ENCODE assay signal across 14 mouse cellular contexts in genomic region chr10:115332420-115332952, GRCm38 (mm10). TPM values are rescaled to one million over a fixed set of nuclear protein-coding genes. Genes with fewer than 3 reads are reported as not detected.
DNase-seq lines count a peak whose midpoint lies in the region; ATAC-seq and TF ChIP-seq lines count a peak whose summit lies in the region.
"Had no signal": no experiment of that assay in that cellular context is flagged by ENCODE, and none has a peak within 500 bp of the region (broad histone marks: within the 10 kb centered on the region; RNA-seq: fewer than 3 reads in every experiment).

No protein-coding gene starts in this region.

- H3K27ac ChIP-seq in lung, postnatal 0 days (ENCODE audit: low read length) = no peak overlapping the region
- H3K27ac ChIP-seq: kidney, embryonic 15.5 days; midbrain, embryonic 15.5 days; neural tube, embryonic 12.5 days had no signal

- H3K27me3 ChIP-seq in lung, postnatal 0 days (replicated peaks; ENCODE audit: insufficient read depth, low read length) = no peaks in the 10 kb centered on the region
- H3K27me3 ChIP-seq: kidney, embryonic 15.5 days; midbrain, embryonic 15.5 days; neural tube, embryonic 12.5 days had no signal

- no peak overlapping the region for H3K9ac ChIP-seq in lung, postnatal 0 days (replicated peaks; ENCODE audit: low read depth)
- H3K9ac ChIP-seq: kidney, embryonic 15.5 days; midbrain, embryonic 15.5 days; neural tube, embryonic 12.5 days had no signal

- TF ChIP-seq EP300 in lung, postnatal 0 days (IDR thresholded peaks at IDR 0.05) = no peak

- peak; percentile 30 for DNase-seq in adrenal gland, postnatal 14 days
- no peak for DNase-seq in adrenal gland, postnatal 25 days
- DNase-seq in lung, postnatal 0 days (ENCODE audit: low spot score) = no peak
- DNase-seq in lung, adult 18-20 months = no peak
- DNase-seq in fibroblast of lung, adult 2 months (ENCODE audit: low read depth) = peak; percentile 80
- DNase-seq in cerebellum, adult 18-20 months = no peak
- DNase-seq in cerebellum, postnatal 36 days = no peak
- DNase-seq in thymus, postnatal 14 days = no peak
- DNase-seq: lung, postnatal 36 days had no signal

- no peak overlapping the region for H3K4me2 ChIP-seq in lung, postnatal 0 days (replicated peaks; ENCODE audit: low read depth, low read length)
- H3K4me2 ChIP-seq: kidney, embryonic 15.5 days; liver, embryonic 11.5 days; midbrain, embryonic 15.5 days; neural tube, embryonic 12.5 days had no signal

- WGBS in lung, postnatal 0 days = 81% methylated on average over 8 of the region's 8 CpGs

- H3K4me1 ChIP-seq in lung, postnatal 0 days (ENCODE audit: insufficient read depth, low read depth, low read length) = no peaks in the 10 kb centered on the region
- H3K4me1 ChIP-seq: kidney, embryonic 15.5 days; midbrain, embryonic 15.5 days; neural tube, embryonic 12.5 days had no signal

- H3K4me3 ChIP-seq in lung, postnatal 0 days (ENCODE audit: low read depth, low read length) = no peak overlapping the region
- H3K4me3 ChIP-seq: kidney, embryonic 15.5 days; midbrain, embryonic 15.5 days; neural tube, embryonic 12.5 days had no signal

- TF ChIP-seq CTCF in lung, postnatal 0 days (IDR thresholded peaks at IDR 0.05) = no peak

- H3K36me3 ChIP-seq in lung, postnatal 0 days (ENCODE audit: insufficient read depth, low read length) = no peaks in the 10 kb centered on the region
- H3K36me3 ChIP-seq: kidney, embryonic 15.5 days; midbrain, embryonic 15.5 days; neural tube, embryonic 12.5 days had no signal

- H3K9me3 ChIP-seq in lung, postnatal 0 days (ENCODE audit: low read length) = no peaks in the 10 kb centered on the region
- H3K9me3 ChIP-seq: kidney, embryonic 15.5 days; midbrain, embryonic 15.5 days; neural tube, embryonic 12.5 days had no signal

- 0 out of 2 replicates have a peak, but pooled peaks have one; percentile 9 for ATAC-seq in lung, postnatal 0 days
- ATAC-seq: hindbrain, embryonic 16.5 days; midbrain, embryonic 15.5 days had no signal

RNA-seq across cellular contexts. Expression of gene Rab21, which starts 17.1 kb away (rescaled TPM):
- total RNA-seq in adrenal gland, postnatal 14 days (2021) = 53.6 and 53.8 TPM in 2 replicates
- 55.3 and 65.2 TPM in 2 replicates for total RNA-seq in adrenal gland, postnatal 25 days (2021)
- 9.1 and 10.1 TPM in 2 replicates for polyA plus RNA-seq in lung, postnatal 0 days (2015; fragmentation: Nextera tagmentation; extraction: Ambion mirVana)

RNA-seq across cellular contexts. Expression of gene Tmem19, which starts 29.8 kb away (rescaled TPM):
- total RNA-seq in adrenal gland, postnatal 14 days (2021) = 23.0 and 27.5 TPM in 2 replicates
- total RNA-seq in adrenal gland, postnatal 25 days (2021) = 36.4 and 36.5 TPM in 2 replicates
- 26.0 and 31.1 TPM in 2 replicates for polyA plus RNA-seq in lung, postnatal 0 days (2015; fragmentation: Nextera tagmentation; extraction: Ambion mirVana)

RNA-seq across cellular contexts. Expression of gene Thap2, which starts 51.8 kb away (rescaled TPM):
- 14.5 and 15.4 TPM in 2 replicates for total RNA-seq in adrenal gland, postnatal 14 days (2021)
- 16.5 and 17.9 TPM in 2 replicates for total RNA-seq in adrenal gland, postnatal 25 days (2021)
- polyA plus RNA-seq in lung, postnatal 0 days (2015; fragmentation: Nextera tagmentation; extraction: Ambion mirVana) = 16.2 and 17.4 TPM in 2 replicates

RNA-seq across cellular contexts. Expression of gene Zfc3h1, which starts 52.3 kb away (rescaled TPM):
- 45.9 and 48.0 TPM in 2 replicates for total RNA-seq in adrenal gland, postnatal 14 days (2021)
- total RNA-seq in adrenal gland, postnatal 25 days (2021) = 55.5 and 71.8 TPM in 2 replicates
- polyA plus RNA-seq in lung, postnatal 0 days (2015; fragmentation: Nextera tagmentation; extraction: Ambion mirVana) = 13.9 and 17.0 TPM in 2 replicates

Comparison
In these comparisons a context has a peak if more than half of its experiments do, and no peak if none do; other contexts are left out.
1. DNase-seq: peak in adrenal gland, postnatal 14 days (single experiment) and fibroblast of lung, adult 2 months (single experiment); none in adrenal gland, postnatal 25 days (single experiment), lung, postnatal 0 days (single experiment), lung, adult 18-20 months (0 of 2), cerebellum, adult 18-20 months (0 of 2), cerebellum, postnatal 36 days (0 of 2) and thymus, postnatal 14 days (single experiment).